Mouse (Mus musculus): ENCODE measurements around the gene Exoc3l. TPM values are rescaled to one million over a fixed set of nuclear protein-coding genes. Genes with fewer than 3 reads are reported as not detected.

Exoc3l gene
- polyA plus RNA-seq, 1 experiment, result not detected

GRCm38 (mm10) chr8:105252680-105253537 lies 43.0 kb downstream of the Exoc3l start:
- TF ChIP-seq POLR2A (IDR thresholded peaks at IDR 0.05; ENCODE audit: low read depth, low read length) (peak; percentile 24), CTCF (IDR thresholded peaks at IDR 0.05; ENCODE audit: borderline replicate concordance, insufficient read depth, low read length) (no peak)
- H3K27ac ChIP-seq (ENCODE audit: insufficient read depth, low read length), result no peak overlapping the region
- H3K4me1 ChIP-seq (ENCODE audit: control insufficient read depth, insufficient read depth, low read length), result no peaks in the 10 kb centered on the region
- no peak overlapping the region for H3K4me3 ChIP-seq (ENCODE audit: insufficient read depth, low read length)

GRCm38 (mm10) chr8:105251954-105252353 lies 43.9 kb downstream of the Exoc3l start:
- Histone ChIP-seq H3K27ac (ENCODE audit: insufficient read depth, low read length) (no peak overlapping the region), H3K4me1 (ENCODE audit: control insufficient read depth, insufficient read depth, low read length) (no peaks in the 10 kb centered on the region), H3K4me3 (ENCODE audit: insufficient read depth, low read length) (no peak overlapping the region)
- no peak for TF ChIP-seq CTCF (IDR thresholded peaks at IDR 0.05; ENCODE audit: borderline replicate concordance, insufficient read depth, low read length)
- 0 out of 2 replicates have a peak, but pooled peaks have one; percentile 9 for TF ChIP-seq POLR2A (IDR thresholded peaks at IDR 0.05; ENCODE audit: low read depth, low read length)

GRCm38 (mm10) chr8:105241016-105241415 lies 54.9 kb downstream of the Exoc3l start:
- H3K27ac ChIP-seq (ENCODE audit: insufficient read depth, low read length), result no peak overlapping the region
- TF ChIP-seq POLR2A (IDR thresholded peaks at IDR 0.05; ENCODE audit: low read depth, low read length) (no peak), CTCF (IDR thresholded peaks at IDR 0.05; ENCODE audit: borderline replicate concordance, insufficient read depth, low read length) (no peak)
- no peak overlapping the region for H3K4me3 ChIP-seq (ENCODE audit: insufficient read depth, low read length)
- H3K4me1 ChIP-seq (ENCODE audit: control insufficient read depth, insufficient read depth, low read length), result no peaks in the 10 kb centered on the region

Other genes with a start within 250 kb of the Exoc3l start
- gene Ces3a, start 247.5 kb downstream of the Exoc3l start, polyA plus RNA-seq (2011; ENCODE audit: insufficient read length, low read depth, missing spikeins), result not detected in 2 replicates
- gene Ces3b, start 212.3 kb downstream of the Exoc3l start, polyA plus RNA-seq (2011; ENCODE audit: insufficient read length, low read depth, missing spikeins), result not detected in 2 replicates
- not detected in 2 replicates for gene Ces4a, start 164.3 kb downstream of the Exoc3l start, polyA plus RNA-seq (2011; ENCODE audit: insufficient read length, low read depth, missing spikeins)
- gene Cbfb, start 125.4 kb downstream of the Exoc3l start, polyA plus RNA-seq (2011; ENCODE audit: insufficient read length, low read depth, missing spikeins), result 111 and 145 TPM in 2 replicates
- 19.5 and 24.7 TPM in 2 replicates for gene D230025D16Rik, start 71.0 kb downstream of the Exoc3l start, polyA plus RNA-seq (2011; ENCODE audit: insufficient read length, low read depth, missing spikeins)
- gene B3gnt9, start 40.9 kb downstream of the Exoc3l start, polyA plus RNA-seq (2011; ENCODE audit: insufficient read length, low read depth, missing spikeins), result 25.8 and 33.2 TPM in 2 replicates
- 12.5 and 15.0 TPM in 2 replicates for gene Tradd, start 31.5 kb downstream of the Exoc3l start, polyA plus RNA-seq (2011; ENCODE audit: insufficient read length, low read depth, missing spikeins)
- gene Fbxl8, start 31.5 kb downstream of the Exoc3l start, polyA plus RNA-seq (2011; ENCODE audit: insufficient read length, low read depth, missing spikeins), result 3.9 and 4.3 TPM in 2 replicates
- gene Hsf4, start 26.3 kb downstream of the Exoc3l start, polyA plus RNA-seq (2011; ENCODE audit: insufficient read length, low read depth, missing spikeins), result 1.2 and 1.7 TPM in 2 replicates
- 3.0 and 3.4 TPM in 2 replicates for gene Nol3, start 20.0 kb downstream of the Exoc3l start, polyA plus RNA-seq (2011; ENCODE audit: insufficient read length, low read depth, missing spikeins)
- gene 4931428F04Rik, start 6.2 kb downstream of the Exoc3l start, polyA plus RNA-seq (2011; ENCODE audit: insufficient read length, low read depth, missing spikeins), result 5.2 and 6.2 TPM in 2 replicates
- 42.6 and 43.9 TPM in 2 replicates for gene E2f4, start 1.6 kb upstream of the Exoc3l start, polyA plus RNA-seq (2011; ENCODE audit: insufficient read length, low read depth, missing spikeins)
- gene Elmo3, start 9.5 kb upstream of the Exoc3l start, polyA plus RNA-seq (2011; ENCODE audit: insufficient read length, low read depth, missing spikeins), result 1.6 and 2.5 TPM in 2 replicates
- gene Lrrc29, start 30.2 kb upstream of the Exoc3l start, polyA plus RNA-seq (2011; ENCODE audit: insufficient read length, low read depth, missing spikeins), result 1.2 and 1.6 TPM in 2 replicates
- gene Tmem208, start 30.3 kb upstream of the Exoc3l start, polyA plus RNA-seq (2011; ENCODE audit: insufficient read length, low read depth, missing spikeins), result 54.3 and 69.1 TPM in 2 replicates
- gene Fhod1, start 51.9 kb upstream of the Exoc3l start, polyA plus RNA-seq (2011; ENCODE audit: insufficient read length, low read depth, missing spikeins), result 16.0 and 22.6 TPM in 2 replicates
- gene Slc9a5, start 52.7 kb upstream of the Exoc3l start, polyA plus RNA-seq (2011; ENCODE audit: insufficient read length, low read depth, missing spikeins), result 8.9 and 10.3 TPM in 2 replicates
- gene Plekhg4, start 77.2 kb upstream of the Exoc3l start, polyA plus RNA-seq (2011; ENCODE audit: insufficient read length, low read depth, missing spikeins), result 3.7 and 3.9 TPM in 2 replicates
- not detected in 2 replicates for gene Kctd19, start 117.4 kb upstream of the Exoc3l start, polyA plus RNA-seq (2011; ENCODE audit: insufficient read length, low read depth, missing spikeins)
- not detected in 2 replicates for gene Lrrc36, start 117.5 kb upstream of the Exoc3l start, polyA plus RNA-seq (2011; ENCODE audit: insufficient read length, low read depth, missing spikeins)
- gene Tppp3, start 175.4 kb upstream of the Exoc3l start, polyA plus RNA-seq (2011; ENCODE audit: insufficient read length, low read depth, missing spikeins), result 8.5 and 10.0 TPM in 2 replicates
- 21.5 and 24.7 TPM in 2 replicates for gene Zdhhc1, start 200.8 kb upstream of the Exoc3l start, polyA plus RNA-seq (2011; ENCODE audit: insufficient read length, low read depth, missing spikeins)
- gene Hsd11b2, start 222.7 kb upstream of the Exoc3l start, polyA plus RNA-seq (2011; ENCODE audit: insufficient read length, low read depth, missing spikeins), result 0.28 and 0.35 TPM in 2 replicates